Mouse (Mus musculus) midbrain, postnatal 0 days (tissue): Measurements from ENCODE around the gene Ankmy1. TPM values are rescaled to one million over a fixed set of nuclear protein-coding genes. Genes with fewer than 3 reads are reported as not detected.

Experiments
- ATAC-seq: fragments of 200-750 bp; cut with Nextera tagmentation; 2 replicates; pipeline ENCODE4 v1.8.0; 2017; ENCODE audit warnings: moderate number of reproducible peaks, mild to moderate bottlenecking, moderate TSS enrichment, moderate library complexity; ENCODE audit not compliant: low FRiP score
- DNase-seq: peaks from one replicate; pipeline ENCODE4 v3.0.0-alpha.2; 2015; ENCODE audit warnings: low spot score
- H3K27ac ChIP-seq: fragments of 300-500 bp; sonication (generic); 2 replicates; pipeline ENCODE4 v1.5.1; 2014; ENCODE audit warnings: low read depth, mild to moderate bottlenecking, low read length, mixed read lengths
- H3K27me3 ChIP-seq: fragments of 300-500 bp; sonication (generic); 2 replicates; pipeline ENCODE4 v1.6.1; 2014; ENCODE audit warnings: low read length, control low read depth, mixed read lengths; ENCODE audit not compliant: insufficient read depth
- H3K36me3 ChIP-seq: fragments of 300-500 bp; sonication (generic); 2 replicates; pipeline ENCODE4 v1.6.1; 2014; ENCODE audit warnings: low read length, control low read depth, mixed read lengths; ENCODE audit not compliant: insufficient read depth
- H3K4me1 ChIP-seq: fragments of 300-500 bp; sonication (generic); 2 replicates; pipeline ENCODE4 v1.6.1; 2014; ENCODE audit warnings: mild to moderate bottlenecking, control low read depth, antibody characterized with exemption, low read length, mixed read lengths; ENCODE audit not compliant: insufficient read depth
- H3K4me2 ChIP-seq: fragments of 300-500 bp; sonication (generic); 2 replicates; pipeline ENCODE4 v1.6.1; 2014; ENCODE audit warnings: low read depth, mild to moderate bottlenecking, low read length, mixed read lengths; ENCODE audit not compliant: poor library complexity, severe bottlenecking
- H3K4me3 ChIP-seq: fragments of 300-500 bp; sonication (generic); 2 replicates; pipeline ENCODE4 v1.5.1; 2014; ENCODE audit warnings: low read depth, mild to moderate bottlenecking, low read length, moderate library complexity
- H3K9ac ChIP-seq: fragments of 300-500 bp; sonication (generic); replicated peaks from 2 replicates; pipeline ENCODE4 v1.6.1; 2014; ENCODE audit warnings: mild to moderate bottlenecking, low read length, moderate library complexity, mixed read lengths; ENCODE audit not compliant: poor library complexity, severe bottlenecking
- H3K9me3 ChIP-seq: fragments of 300-500 bp; sonication (generic); 2 replicates; pipeline ENCODE4 v1.6.1; 2016; ENCODE audit warnings: low read length, control low read depth
- CTCF ChIP-seq: IDR thresholded peaks from 2 replicates; pipeline ENCODE4 v1.5.1; 2016; ENCODE audit warnings: antibody characterized with exemption, mild to moderate bottlenecking
- WGBS: fragments of 180-500 bp; shearing (Covaris S2); extraction: QIAGEN DNeasy Blood & Tissue Kit; methylation state at CpG from one replicate; pipeline ENCODE4 v1.1.7; 2014; 5-methylcytosine and 5-hydroxymethylcytosine counted together
- polyA plus RNA-seq: library from polyadenylated mRNA; unstranded; fragments of >200 nt; fragmentation: Nextera tagmentation; extraction: Ambion mirVana; gene quantifications from 2 replicates; pipeline ENCODE4 v1.2.1, GENCODE M21; 2015
- total RNA-seq: library from RNA; depleted of rRNA; stranded (reverse); fragments of >200 nt; gene quantifications from 2 replicates; pipeline ENCODE4 v1.2.3, GENCODE M21; 2014

The Ankmy1 gene
- total and polyA plus RNA-seq, 2 experiments from 2014 or later: 0.56 TPM; not detected in 1

GRCm38 (mm10) chr1:92910239-92910885, 7.7 kb upstream of the Ankmy1 start, which contains the start of gene Rnpepl1:
TSS of gene Rnpepl1 (plus strand) at chr1:92910783.
- DNase-seq (peak; percentile 79), ATAC-seq (peak; percentile 73)
- peak; percentile 68 for TF ChIP-seq CTCF
- peaks cover 13% of the 10 kb centered on the region for H3K36me3 ChIP-seq
- peak within 1 kb of the TSS; percentile 96 for H3K27ac ChIP-seq
- peak within 1 kb of the TSS; percentile 96 for H3K9ac ChIP-seq
- no peaks in the 10 kb centered on the region for H3K27me3 ChIP-seq
- no peaks in the 10 kb centered on the region for H3K9me3 ChIP-seq
- WGBS: under 1% methylated on average over 43 of the region's 57 CpGs
- peak within 1 kb of the TSS; percentile 95 for H3K4me2 ChIP-seq
- H3K4me3 ChIP-seq: peak within 1 kb of the TSS; percentile 84
- peaks cover 26% of the 10 kb centered on the region for H3K4me1 ChIP-seq

- H3K4me2 ChIP-seq: peak overlapping the region; percentile 95; the same call in 1 of the 2 replicates
- peak; percentile 56 for DNase-seq
- TF ChIP-seq CTCF: peak; percentile 54
Measured at GRCm38 (mm10) chr1:92909068-92909467, 6.4 kb upstream of the Ankmy1 start.

GRCm38 (mm10) chr1:92908664-92909063, 6.0 kb upstream of the Ankmy1 start:
- TF ChIP-seq CTCF: no peak
- no peaks in the 10 kb centered on the region for H3K9me3 ChIP-seq
- ATAC-seq (no peak), DNase-seq (no peak)
- no peaks in the 10 kb centered on the region for H3K36me3 ChIP-seq
- no peak overlapping the region for H3K9ac ChIP-seq
- H3K27me3 ChIP-seq: no peaks in the 10 kb centered on the region
- 93% methylated on average over 3 of the region's 3 CpGs for WGBS
- no peak overlapping the region for H3K4me2 ChIP-seq
- no peak overlapping the region for H3K27ac ChIP-seq
- peaks cover 26% of the 10 kb centered on the region for H3K4me1 ChIP-seq
- H3K4me3 ChIP-seq: no peak overlapping the region

More at GRCm38 (mm10) chr1:92909068-92909467, 6.4 kb upstream of the Ankmy1 start:
- ATAC-seq: no peak
- Histone ChIP-seq H3K27ac (no peak overlapping the region), H3K4me1 (peaks cover 26% of the 10 kb centered on the region), H3K4me3 (peak overlapping the region; percentile 84; the same call in 1 of the 2 replicates), H3K9ac (no peak overlapping the region), H3K9me3 (no peaks in the 10 kb centered on the region), H3K36me3 (peaks cover 4% of the 10 kb centered on the region; the same call in 1 of the 2 replicates), H3K27me3 (no peaks in the 10 kb centered on the region)
- WGBS: 74% methylated on average over 4 of the region's 4 CpGs

GRCm38 (mm10) chr1:92907632-92908360, 5.1 kb upstream of the Ankmy1 start:
- Histone ChIP-seq H3K27ac (peak overlapping the region; percentile 94), H3K4me2 (peak overlapping the region; percentile 83), H3K4me3 (peak overlapping the region; percentile 71), H3K36me3 (no peaks in the 10 kb centered on the region), H3K9ac (peak overlapping the region; percentile 79), H3K4me1 (peaks cover 24% of the 10 kb centered on the region), H3K27me3 (no peaks in the 10 kb centered on the region), H3K9me3 (no peaks in the 10 kb centered on the region)
- no peak for DNase-seq
- 48% methylated on average over 20 of the region's 20 CpGs for WGBS
- ATAC-seq: no peak
- TF ChIP-seq CTCF: no peak

GRCm38 (mm10) chr1:92906779-92907631, 4.3 kb upstream of the Ankmy1 start, which contains the start of gene Dusp28:
TSS of gene Dusp28 (plus strand) at chr1:92906981.
- TF ChIP-seq CTCF: peak; percentile 75
- peak within 1 kb of the TSS; percentile 94 for H3K27ac ChIP-seq
- no peaks in the 10 kb centered on the region for H3K36me3 ChIP-seq
- H3K4me3 ChIP-seq: peak within 1 kb of the TSS; percentile 71
- WGBS: 2% methylated on average over 80 of the region's 81 CpGs
- peak within 1 kb of the TSS; percentile 83 for H3K4me2 ChIP-seq
- no peaks in the 10 kb centered on the region for H3K9me3 ChIP-seq
- H3K4me1 ChIP-seq: peaks cover 20% of the 10 kb centered on the region
- no peaks in the 10 kb centered on the region for H3K27me3 ChIP-seq
- H3K9ac ChIP-seq: peak within 1 kb of the TSS; percentile 79
- ATAC-seq (peak; percentile 87), DNase-seq (peak; percentile 92)
